Mouse (Mus musculus): ENCODE data around the gene Slco2b1.
A peak's percentile ranks its signal among the peaks of the same experiment; 100 is the strongest.

The Slco2b1 gene

DNA sequence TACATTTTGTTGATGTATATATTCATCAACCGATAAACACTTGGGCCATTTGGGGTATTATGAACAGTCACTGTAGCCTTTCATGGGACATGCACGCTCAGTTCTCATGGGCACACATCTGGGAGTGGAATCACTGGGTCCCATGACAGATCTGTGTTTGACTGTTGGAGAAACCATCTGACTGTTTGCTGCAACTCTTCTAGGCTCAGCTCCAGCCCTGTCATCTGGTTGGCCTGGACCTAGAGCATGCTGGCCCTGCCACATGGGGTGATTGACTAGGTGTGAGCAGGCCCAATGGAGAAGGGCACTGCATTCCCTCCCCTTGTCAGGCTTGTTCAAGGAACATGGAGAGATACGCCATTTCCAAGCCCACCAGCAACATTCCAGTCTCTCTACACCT lies 17.2 kb downstream of the Slco2b1 start:
- DNase-seq (ENCODE audit: low read depth, low spot score) = no peak

DNA sequence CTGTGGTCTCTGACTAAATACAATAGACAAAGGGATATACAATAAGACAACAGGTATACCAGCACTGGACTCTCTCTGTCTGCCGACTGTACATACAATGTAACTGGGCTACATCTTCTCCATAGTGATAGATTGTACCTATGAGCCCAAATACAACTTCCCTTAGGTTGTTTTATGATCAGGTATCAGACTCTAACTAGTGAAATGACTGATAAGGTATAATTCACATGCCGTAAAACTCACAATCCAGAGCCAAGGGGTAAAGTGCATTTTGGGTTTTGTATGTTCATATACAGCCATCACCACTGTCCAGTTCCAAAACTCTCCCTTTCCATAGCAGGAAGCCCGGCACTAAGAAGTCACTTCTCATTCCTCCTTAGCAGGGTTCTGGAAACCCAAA lies 17.8 kb downstream of the Slco2b1 start:
- DNase-seq (ENCODE audit: low read depth, low spot score) = no peak

DNA sequence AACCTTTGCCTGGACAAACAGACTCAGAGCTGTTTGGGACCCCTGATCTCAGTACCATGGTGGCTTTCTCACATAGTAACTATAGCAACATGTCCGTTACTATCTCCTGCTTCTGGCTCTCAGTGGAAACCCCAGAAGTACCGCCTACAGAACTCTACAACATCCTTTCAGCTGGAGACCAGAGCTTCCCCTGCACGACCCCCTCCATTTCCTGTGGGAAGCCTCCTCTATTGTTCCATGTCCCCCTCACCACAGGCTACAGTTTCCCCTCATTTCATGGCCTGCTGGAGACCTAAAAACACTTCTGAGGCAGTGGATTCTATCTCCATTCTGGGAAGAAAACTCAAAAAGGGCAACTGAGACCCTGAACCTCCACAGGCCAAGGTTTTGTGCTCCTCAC lies 18.7 kb downstream of the Slco2b1 start:
- DNase-seq (ENCODE audit: low read depth, low spot score) = no peak

DNA sequence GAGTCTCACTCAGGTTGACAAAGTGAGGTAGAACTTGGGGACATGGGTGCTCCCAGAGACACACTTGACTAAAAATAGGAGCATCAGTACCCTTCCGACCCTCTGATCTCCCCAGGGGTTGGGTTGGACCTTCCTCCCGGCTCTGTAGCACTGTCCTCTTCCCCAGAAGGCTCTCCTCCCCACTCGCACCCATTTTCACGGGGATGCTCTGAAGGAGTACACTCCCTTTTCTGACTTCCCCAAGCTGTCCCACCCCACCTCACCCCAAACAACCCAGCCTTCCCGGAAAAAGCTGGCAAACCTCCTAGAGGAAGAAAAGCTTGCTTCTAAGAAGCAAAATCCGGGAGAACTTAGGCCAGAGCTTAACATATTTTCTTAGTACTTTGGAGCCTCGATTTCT lies 20.3 kb downstream of the Slco2b1 start:
- DNase-seq (ENCODE audit: low read depth, low spot score) = no peak

DNA sequence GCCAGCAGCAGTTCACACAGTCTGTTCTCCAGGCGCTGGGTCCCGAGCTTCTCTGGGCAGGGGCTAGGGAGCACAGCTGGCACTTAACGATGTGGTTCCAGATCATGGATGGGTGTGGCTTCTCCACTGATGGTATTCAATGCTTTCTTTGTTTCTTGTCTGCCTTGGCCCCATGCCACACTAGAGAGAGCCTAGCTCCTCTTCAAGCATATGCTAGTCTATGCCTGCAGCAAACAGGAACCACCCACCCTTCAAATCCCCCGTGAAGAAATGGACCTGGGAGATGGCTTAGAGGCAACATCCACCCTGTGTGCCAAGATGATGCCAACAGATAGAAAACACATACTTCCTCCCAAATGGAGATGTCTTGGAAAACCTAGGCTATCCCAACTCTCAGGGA lies 27.1 kb downstream of the Slco2b1 start:
- no peak for DNase-seq (ENCODE audit: low read depth, low spot score)

DNA sequence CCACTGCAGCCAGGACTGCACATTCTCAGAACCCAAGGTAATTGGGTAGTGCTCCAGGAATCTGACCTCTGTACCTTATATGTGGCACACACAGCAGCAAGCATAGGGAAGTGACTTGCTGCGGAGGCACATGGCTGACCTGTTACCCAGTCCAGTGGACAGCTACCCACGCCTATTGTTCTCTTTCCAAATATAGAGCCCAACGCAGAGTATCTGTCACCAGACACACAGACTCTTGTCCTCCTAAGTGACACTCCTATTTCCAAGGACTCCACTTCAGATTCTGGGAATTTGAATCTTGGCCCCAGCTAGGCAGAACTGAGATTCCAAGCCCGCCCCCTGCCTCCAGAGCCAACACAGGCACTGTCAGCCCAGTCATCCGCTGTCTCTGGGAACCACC lies 30.4 kb downstream of the Slco2b1 start:
- DNase-seq (ENCODE audit: low read depth, low spot score) = no peak

DNA sequence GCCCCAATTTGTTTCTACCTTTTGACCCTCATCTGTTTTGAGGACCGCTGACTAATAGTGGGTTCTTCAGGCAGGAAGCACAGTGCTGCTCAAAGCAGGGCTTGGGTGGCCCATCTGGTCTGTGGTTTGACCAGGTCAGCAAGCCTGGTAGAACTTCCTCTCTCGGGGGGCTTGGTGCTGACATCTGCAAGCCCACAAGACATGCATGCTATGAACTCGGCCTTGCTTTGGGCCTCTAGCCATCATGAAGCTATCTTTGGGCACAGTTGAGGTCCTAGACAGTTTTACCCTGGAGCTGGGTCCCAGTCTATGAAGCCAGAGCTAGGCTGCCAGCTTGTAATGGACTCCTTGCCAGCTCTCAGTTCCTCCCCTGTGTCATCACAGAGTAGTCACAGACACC lies 36.2 kb downstream of the Slco2b1 start:
- DNase-seq (ENCODE audit: low read depth, low spot score) = no peak

DNA sequence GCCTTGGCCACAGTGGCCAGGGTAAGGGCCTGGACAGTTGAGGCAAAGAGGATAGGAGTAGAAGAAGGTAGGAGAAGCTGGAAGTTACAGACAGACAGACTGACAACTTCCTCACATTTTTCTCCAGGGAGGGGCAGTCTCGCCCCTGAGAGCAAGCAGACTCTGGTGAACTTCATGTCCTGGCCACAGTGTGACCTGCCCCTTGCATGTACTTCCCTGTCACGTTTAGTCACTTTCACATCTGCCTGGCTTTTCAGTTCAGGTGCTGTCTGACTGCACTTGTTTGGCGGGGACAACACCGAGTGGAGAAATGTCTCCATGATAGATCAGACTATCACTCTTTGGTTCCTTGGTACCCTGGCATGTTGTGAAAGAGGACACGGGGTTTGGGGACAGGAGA lies 36.9 kb downstream of the Slco2b1 start:
- DNase-seq (ENCODE audit: low read depth, low spot score) = no peak

DNA sequence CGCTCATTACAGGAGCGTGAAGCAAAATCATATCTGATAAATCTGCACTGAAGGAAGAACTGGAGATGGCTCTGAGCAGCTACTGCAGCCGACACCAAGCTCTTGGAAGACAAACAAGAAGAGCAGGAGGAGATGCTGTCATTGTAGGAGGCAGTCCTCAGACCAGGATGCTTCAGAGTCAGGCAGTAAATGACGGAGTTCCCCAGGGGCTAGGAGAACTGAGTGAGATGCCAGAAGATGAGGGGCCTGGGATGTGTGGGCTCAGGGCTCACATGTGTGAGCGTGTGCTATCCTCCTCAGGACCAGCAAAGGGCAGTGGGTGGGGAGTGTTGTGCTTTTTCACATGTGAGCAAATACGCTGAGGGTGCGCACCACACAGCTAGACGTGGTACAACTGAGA lies 38.0 kb downstream of the Slco2b1 start:
- no peak for DNase-seq (ENCODE audit: low read depth, low spot score)

DNA sequence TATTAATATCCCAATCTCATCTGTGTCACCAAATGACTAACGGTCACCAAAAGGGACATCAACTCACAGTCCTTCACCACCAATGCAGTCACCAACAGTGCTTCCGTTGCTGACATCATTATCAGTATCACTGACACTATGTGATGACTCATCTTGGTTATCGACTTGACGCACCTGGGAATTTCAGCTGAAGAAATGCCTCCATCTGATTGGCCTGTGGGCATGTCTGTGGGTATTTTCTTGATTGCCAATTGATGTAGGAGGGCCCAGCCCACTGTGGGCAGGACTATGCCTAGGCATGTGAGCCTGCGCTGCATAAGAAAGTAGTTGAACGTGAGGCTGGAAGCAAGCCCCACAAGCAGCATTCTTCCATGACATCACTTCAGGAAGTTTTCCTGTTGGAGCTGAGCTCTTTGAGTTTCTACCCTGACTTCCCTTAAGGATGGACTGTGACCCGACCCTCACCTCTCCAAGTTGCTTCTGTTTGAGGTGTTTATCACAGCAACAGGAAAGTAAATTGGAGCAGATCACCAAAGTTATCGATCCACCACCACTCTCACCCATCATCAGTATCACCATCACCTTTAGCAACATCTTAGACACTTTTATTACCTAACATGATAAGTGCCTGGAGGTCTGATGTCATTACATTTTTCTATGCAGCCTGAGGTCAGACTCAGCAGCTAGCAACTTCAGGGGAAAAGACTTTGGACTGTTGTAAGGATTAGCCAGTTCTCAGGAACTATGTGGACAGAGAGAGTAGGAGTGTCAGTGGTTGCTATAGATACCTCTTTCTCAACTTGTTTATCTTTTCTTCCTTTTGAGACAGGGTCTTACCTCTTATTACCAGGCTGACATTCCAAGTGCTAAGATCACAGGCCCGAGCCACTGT lies 39.4 kb downstream of the Slco2b1 start:
- no peak for DNase-seq (ENCODE audit: low read depth, low spot score)

DNA sequence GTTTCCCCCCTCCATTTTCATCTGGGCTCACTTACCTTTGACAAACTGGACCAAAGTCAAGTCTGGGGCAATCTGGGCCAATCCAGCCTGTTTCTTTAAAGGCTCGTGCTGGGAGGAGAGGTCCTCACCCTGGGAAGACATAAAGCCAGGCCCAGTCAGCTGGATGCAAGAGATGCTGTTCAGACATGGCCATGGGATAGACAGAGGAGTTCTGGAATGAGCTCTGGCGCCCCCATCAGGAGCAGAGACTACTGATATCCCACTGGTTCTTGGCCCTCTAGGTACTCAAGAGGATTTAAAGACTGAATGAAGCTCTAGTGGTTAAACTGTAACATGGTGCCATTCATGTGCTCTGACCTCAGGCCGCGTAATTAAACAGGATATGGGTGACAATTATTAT lies 40.2 kb downstream of the Slco2b1 start:
- no peak for DNase-seq (ENCODE audit: low read depth, low spot score)

DNA sequence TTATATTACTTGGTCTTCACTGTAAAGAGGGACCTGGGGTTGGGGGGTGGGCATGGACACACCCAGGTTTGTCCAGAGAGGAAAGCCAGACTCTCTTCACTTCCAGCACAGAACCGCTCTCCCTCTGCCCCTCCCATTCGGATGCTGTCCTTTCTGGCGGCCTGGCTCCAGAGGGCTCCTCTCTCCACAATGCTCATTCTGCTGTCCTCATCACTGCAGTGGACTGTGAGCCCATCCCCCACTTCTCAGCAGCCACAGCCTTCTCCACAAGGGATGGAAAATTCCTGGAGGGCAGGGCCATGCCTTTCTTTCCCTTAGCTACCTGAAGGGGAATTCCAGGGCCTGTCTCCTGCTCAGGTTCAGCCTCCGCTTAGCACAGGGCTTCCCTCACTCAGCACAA lies 42.3 kb downstream of the Slco2b1 start:
- no peak for DNase-seq (ENCODE audit: low read depth, low spot score)

DNA sequence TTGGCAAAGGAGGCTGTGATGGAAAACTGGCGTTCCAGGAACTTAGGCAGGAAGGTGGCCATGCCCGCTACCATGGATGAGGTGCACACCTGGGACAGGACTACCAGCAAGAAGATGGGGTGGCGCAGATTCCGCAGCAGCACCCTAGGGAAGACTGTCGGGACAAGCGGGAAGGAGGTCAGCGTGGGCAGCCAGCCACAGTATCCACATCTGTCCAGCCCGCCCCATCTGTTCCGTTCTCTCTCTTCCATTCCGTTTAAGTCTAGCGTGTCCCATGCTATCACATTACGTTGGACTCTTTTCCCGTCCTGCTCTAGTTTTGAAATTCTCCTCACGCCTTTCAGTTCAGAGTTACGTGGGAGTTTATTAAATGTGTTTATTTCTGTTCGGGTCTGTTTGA lies 44.0 kb downstream of the Slco2b1 start:
- DNase-seq (ENCODE audit: low read depth, low spot score) = no peak

DNA sequence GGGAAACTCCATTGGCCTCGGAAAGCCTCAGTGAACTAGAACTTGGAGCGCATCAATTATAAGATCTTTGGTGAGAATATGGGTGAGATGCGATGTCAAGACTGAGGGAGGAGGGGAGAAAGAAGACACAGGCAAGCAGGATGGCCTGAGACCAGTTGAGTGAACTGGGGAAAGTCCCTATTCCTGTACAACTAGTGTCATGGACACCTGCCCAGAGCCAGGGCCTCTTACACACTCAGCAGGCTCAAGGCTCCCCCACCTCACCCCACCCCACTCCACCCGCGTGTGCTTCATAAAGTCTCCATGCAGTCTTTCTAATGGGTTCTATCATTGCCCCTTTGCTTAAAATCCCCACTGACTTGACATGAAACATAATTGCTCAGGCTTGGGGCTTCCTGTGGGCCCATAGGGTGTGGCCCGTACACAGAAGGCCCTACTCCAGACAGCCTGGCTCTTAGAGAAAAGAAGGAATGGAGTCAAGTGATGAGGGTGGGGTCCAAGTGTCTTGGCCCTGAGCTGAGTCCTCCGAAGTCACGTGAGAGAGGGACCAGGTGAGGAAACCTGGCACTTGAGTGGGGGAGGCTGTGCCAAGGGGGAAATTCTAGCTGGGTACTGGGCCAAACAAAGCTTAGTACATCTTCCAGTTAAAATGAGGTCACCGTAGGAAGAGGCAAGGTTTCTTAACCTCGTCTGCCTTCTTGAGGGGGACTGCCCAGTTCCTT lies 45.2 kb downstream of the Slco2b1 start:
- no peak for DNase-seq (ENCODE audit: low read depth, low spot score)

DNA sequence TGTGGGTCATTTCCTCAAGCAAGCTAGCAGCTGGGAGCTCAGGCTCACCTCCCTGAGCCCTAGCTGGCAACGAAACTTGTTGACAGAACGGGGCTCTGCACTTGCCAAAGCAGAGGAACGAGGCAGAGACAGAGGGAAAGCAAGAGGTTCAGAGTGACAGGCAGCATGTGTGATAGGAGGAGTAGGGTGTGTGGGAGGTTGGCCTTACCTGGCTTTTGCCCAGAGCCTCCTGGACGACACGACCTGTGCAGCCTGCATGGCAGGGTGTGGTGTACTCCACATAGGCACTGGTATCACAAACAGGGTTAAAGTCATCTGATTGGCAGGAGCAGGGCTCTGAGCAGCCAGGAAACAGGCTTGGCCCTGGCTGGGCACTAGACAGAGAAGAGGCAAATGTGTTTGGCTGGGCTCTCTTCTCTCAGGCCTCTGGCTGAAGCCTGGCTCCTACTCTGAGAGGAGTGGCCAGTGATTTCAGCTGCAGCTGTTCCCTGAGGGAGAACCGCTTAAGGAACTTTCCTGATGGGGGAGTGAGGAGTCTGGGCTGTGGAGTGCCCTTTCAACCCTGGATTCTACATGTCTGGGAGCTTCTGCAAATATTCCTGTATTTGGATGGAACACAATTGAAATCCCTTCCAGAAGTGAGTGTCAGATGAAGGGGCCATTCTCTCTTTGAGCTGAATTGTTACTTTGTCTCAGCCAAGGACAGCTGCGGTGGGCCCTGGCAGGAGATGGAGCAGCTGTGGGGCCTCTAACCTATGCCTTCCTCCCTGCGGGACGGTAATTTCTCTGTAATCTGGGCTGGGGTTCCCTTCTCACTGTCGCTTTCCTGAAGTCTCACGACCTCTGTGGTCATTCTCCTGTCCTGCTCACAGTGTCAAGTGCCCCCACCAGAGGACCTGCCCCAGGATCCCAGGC lies 46.3 kb downstream of the Slco2b1 start:
- DNase-seq (ENCODE audit: low read depth, low spot score) = no peak

DNA sequence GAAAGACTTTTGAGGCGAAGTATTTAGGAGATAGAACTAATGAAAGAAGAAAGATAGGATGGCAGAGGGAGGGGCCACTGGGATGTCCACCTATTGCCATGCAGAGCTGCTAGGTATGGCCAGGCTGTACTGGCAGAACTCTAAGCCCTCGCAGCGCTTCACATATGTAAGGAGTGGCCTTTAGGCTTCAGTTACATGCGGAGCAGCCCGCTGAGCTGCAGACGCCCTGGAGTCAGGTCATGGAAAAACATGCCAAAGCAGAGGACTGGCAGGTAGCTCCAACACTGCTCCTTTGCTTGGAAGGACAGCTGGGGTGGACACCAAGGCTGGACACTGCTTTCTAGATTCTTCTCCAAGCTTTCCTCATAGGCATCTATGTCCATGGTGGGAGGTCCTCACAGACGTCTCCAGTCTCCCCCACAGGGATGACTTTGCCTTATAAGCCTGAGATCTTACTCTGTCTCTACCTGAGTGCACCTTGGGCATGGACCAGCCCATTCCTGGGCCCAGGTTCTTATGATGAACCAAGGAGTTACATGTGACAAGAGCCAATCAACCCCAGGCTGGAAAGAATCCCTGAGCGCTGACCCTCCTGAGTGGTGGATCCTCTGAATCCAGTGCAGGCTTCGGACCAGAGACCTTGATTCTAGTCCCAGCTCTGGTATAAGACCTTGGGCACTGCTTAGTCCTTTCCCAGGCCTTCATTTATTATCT lies 47.5 kb downstream of the Slco2b1 start:
- no peak for DNase-seq (ENCODE audit: low read depth, low spot score)

DNA sequence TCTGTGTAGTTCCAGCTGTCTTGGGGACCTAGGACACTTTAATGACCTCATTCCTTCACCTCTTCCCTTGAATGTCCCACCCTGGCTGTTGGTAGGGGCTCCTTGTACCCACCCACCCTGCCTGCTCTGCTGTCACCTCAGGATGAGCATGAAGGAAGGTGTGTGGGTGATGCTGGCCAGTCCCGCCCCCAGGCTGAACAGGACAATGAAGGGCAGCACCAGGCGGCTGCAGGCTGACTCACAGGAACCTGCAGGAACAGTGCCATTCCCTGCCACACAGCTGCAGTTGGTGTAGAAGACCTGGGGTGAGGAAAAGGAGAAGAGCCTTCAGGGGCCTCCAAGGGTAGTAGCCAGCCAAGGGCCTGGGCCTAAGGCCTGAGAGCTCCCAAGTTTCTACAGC lies 48.8 kb downstream of the Slco2b1 start:
- no peak for DNase-seq (ENCODE audit: low read depth, low spot score)

DNA sequence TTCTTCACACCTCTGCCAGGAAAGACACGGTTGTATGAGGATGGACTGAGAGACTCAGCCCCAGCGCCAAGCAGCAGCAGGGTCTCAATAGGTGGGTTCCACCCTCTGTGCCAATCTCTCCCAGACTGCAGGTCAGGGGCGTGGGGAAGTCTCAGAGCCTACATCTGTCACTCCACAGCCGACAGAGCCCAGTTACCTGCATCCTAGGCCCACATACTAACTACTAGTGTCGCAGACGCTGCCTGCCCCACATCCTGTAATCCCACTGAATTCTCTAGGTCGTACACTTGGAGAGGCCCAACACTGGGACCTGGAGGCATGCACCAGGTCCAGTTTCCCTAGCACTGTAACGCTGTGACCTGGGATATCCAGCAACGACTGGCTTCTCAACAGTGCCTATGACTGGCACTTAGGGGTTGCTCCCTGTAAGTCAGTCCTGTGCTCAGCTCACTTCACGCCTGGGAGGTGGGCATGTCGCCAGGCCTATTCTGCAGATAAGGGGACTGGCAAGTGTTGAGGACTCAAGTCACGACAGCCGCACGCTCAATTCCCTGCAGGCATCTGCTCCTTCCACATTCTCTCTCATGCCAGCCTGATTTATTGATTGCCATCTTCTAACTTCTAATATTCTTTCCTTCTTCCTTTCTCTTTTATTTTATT lies 49.4 kb downstream of the Slco2b1 start:
- no peak for DNase-seq (ENCODE audit: low read depth, low spot score)

DNA sequence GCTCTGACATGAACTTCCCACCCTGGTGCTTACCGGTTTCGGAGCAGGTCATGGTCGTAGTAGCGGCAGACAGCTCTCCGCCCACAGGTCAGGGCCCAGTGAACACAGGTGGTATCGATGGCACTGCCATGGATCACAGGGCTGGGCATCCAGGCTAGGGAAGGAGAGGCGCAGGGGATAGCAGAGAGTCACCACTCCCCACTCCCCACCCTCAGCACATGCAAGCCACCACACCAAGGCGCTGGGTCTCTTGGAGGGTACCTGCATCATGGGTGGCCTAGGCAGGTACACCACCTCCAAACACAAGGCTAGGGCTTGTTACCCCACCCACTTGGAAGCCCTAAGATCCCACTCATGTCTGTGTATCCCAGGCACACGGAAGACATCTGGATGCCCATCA lies 50.1 kb downstream of the Slco2b1 start:
- DNase-seq (ENCODE audit: low read depth, low spot score) = no peak

DNA sequence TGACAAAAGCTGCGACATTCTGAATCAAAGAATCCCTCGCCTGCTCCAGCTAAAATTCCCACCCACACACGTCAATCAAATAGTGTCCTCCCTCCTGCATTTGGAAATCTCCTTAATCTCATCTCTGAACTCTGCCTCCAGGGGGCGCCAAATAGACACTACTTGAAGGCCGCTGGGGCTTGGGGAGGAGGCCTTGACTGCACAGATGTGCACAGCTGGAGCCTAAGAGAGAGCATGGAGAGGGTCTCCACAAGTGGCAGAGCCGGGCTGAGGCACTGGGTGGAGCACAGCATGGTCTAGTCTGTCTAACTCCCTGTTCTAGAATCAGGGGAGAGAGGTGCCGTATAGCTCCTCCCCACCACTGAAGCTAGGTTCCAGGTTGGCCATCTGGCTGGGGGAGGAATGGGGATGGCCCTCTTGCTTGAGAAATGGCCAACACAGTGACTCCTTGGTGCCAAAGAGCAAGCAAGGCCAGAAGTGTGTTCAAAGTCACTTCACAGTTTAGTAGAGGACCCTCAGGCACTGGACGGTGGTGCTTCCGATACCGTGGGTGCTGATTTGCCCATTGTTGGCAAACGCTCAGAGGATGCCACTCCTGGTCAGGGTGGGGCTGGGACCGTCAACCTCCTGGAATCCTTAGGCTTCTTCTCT lies 51.6 kb downstream of the Slco2b1 start:
- peak; percentile 81 for DNase-seq (ENCODE audit: low read depth, low spot score)

All from R1 (cell line).